Mouse (Mus musculus) adrenal gland, postnatal 10 days (tissue): ENCODE measurements around the gene Polr2i. TPM values are rescaled to one million over a fixed set of nuclear protein-coding genes. Genes with fewer than 3 reads are reported as not detected.
"Not testable (repeated sequence)": the region's sequence is repeated elsewhere in the genome, so short reads cannot be mapped to it uniquely, and the experiment has no call there.

Source experiments
- DNase-seq: peaks from one replicate; pipeline ENCODE4 v3.0.0; 2021; ENCODE audit warnings: mixed read lengths
- long read RNA-seq, 2 experiments: library from polyadenylated mRNA; stranded (forward); transcript quantifications; one replicate each; pipeline ENCODE4 v2.0.0; 2021
- total RNA-seq, 2 experiments: library from RNA; stranded (reverse); gene quantifications; 2 replicates each; pipeline ENCODE4 v1.2.3; 2021

The Polr2i gene
- 100 to 1,000 TPM; 103 to 108 TPM for total RNA-seq
- long read RNA-seq, experiment 1, transcript Polr2i-201 (6 exons, 819 nt): major isoform, 43 of 56 reads
- long read RNA-seq, experiment 1, partial matches to known transcripts: 2 of 56 reads
- long read RNA-seq, experiment 1, other reads (novel, unspliced or antisense): 6 of 56 reads
- long read RNA-seq, experiment 2, transcript Polr2i-201 (6 exons, 819 nt): major isoform, 59 of 72 reads
- long read RNA-seq, experiment 2, transcript Polr2i-202 (5 exons, 508 nt): minor isoform, 6 of 72 reads
- long read RNA-seq, experiment 2, partial matches to known transcripts: 1 of 72 reads
- long read RNA-seq, experiment 2, other reads (novel, unspliced or antisense): 3 of 72 reads

GRCm38 (mm10) chr7:30231669-30232454 is at the start of gene Polr2i, which contains the start of gene Tbcb:
Gene Polr2i, plus strand, starts transcription at chr7:30231948.
Gene Tbcb, minus strand, starts transcription at chr7:30232272.
- DNase-seq: peak; percentile 98

GRCm38 (mm10) chr7:30183189-30183588 is 48.6 kb upstream of the Polr2i start:
- not testable (repeated sequence) for DNase-seq

GRCm38 (mm10) chr7:30183879-30184289 is 47.9 kb upstream of the Polr2i start, which contains the start of gene Cox7a1:
Gene Cox7a1, plus strand, starts transcription at chr7:30184144.
- peak; percentile 94 for DNase-seq

GRCm38 (mm10) chr7:30184641-30185348 is 47.0 kb upstream of the Polr2i start:
- peak; percentile 25 for DNase-seq

- no peak for DNase-seq
These were observed 43.2 kb upstream of the Polr2i start for GRCm38 (mm10) chr7:30188344-30189115.

- no peak for DNase-seq
These were observed 42.6 kb upstream of the Polr2i start for GRCm38 (mm10) chr7:30189116-30189491.

GRCm38 (mm10) chr7:30192088-30192487 is 39.7 kb upstream of the Polr2i start:
- no peak for DNase-seq

- DNase-seq: no peak
These were observed 38.7 kb upstream of the Polr2i start for GRCm38 (mm10) chr7:30193013-30193412.

- DNase-seq: peak; percentile 89
These were observed 38.1 kb upstream of the Polr2i start for GRCm38 (mm10) chr7:30193581-30194100.

- peak; percentile 68 for DNase-seq
These were observed 37.5 kb upstream of the Polr2i start for GRCm38 (mm10) chr7:30194101-30194831.

GRCm38 (mm10) chr7:30194884-30195283 is 36.9 kb upstream of the Polr2i start:
- DNase-seq: peak; percentile 98

- DNase-seq: no peak
These were observed 36.3 kb upstream of the Polr2i start for GRCm38 (mm10) chr7:30195461-30195860.

GRCm38 (mm10) chr7:30196171-30196570 is 35.6 kb upstream of the Polr2i start:
- DNase-seq: peak; percentile 54

- no peak for DNase-seq
These were observed 34.1 kb upstream of the Polr2i start for GRCm38 (mm10) chr7:30197592-30198129.

GRCm38 (mm10) chr7:30198481-30198971 is 33.2 kb upstream of the Polr2i start, which contains the start of gene Capns1:
Gene Capns1, minus strand, starts transcription at chr7:30198811.
- DNase-seq: peak; percentile 76

GRCm38 (mm10) chr7:30199498-30200139 is 32.1 kb upstream of the Polr2i start:
- no peak for DNase-seq

- DNase-seq: no peak
These were observed 31.5 kb upstream of the Polr2i start for GRCm38 (mm10) chr7:30200200-30200599.

- DNase-seq: not testable (repeated sequence)
These were observed 31.1 kb upstream of the Polr2i start for GRCm38 (mm10) chr7:30200661-30201060.

GRCm38 (mm10) chr7:30202895-30203690 is 28.7 kb upstream of the Polr2i start:
- peak; percentile 77 for DNase-seq
